Mouse (Mus musculus): Measurements from ENCODE around the gene Fgf11.
A peak's percentile ranks its signal among the peaks of the same experiment; 100 is the strongest.

Gene Fgf11

GRCm38 (mm10) chr11:69784793-69785272 lies 16.8 kb downstream of the Fgf11 start:
- DNase-seq (ENCODE audit: low read depth, low spot score): no peak

GRCm38 (mm10) chr11:69781828-69782227 lies 19.8 kb downstream of the Fgf11 start:
- no peak for DNase-seq (ENCODE audit: low read depth, low spot score)

DNA sequence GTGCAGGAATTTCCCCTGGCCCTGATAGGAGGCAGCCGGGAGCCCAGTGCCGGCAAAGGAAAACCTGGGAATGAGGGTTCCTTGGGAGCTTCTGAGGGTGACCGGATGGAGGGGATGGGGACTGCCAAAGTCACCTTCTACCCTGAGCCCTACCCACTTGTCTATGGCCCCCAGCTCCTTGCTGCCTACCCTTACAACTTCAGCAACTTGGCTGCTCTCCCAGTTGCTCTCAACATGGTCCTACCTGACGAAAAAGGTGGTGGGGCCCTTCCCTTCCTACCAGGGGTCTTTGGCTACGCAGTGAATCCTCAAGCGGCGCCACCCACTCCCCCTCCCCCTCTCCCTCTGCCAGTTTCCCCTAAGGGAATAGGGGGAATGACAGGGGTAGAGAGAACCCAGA lies 22.7 kb downstream of the Fgf11 start:
- DNase-seq (ENCODE audit: low read depth, low spot score): no peak

- DNase-seq (ENCODE audit: low read depth, low spot score): no peak
Measured at GRCm38 (mm10) chr11:69778258-69778982, 23.2 kb downstream of the Fgf11 start.

DNA sequence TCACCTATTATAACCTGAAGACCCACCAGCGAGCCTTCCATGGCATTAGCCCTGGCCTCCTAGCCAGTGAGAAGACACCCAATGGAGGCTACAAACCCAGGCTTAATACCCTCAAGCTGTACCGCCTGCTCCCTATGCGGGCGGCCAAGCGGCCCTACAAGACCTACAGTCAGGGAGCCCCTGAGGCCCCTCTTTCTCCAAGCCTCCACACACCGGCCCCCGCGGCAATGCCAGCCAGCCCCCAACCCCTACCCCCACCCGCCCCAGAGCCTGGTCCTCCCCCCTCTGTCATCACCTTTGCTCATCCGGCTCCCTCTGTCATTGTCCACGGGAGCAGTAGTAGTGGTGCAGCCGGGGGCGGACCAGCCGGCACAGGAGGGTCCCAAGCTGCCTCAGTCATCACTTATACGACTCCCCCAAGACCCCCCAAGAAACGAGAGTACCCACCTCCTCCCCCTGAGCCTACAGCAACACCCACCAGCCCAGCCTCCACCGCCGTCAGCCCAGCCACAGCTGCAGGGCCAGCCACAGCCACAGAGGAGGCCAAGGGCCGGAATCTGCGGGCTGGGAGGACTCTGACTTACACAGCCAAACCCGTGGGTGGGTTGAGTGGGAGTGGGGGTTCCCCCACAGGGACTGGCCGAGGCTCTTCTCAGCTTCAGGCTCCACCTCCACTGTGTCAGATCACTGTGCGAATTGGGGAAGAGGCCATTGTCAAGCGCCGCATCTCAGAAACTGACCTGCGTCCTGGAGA lies 24.0 kb downstream of the Fgf11 start:
- DNase-seq (ENCODE audit: low read depth, low spot score): no peak

- no peak for DNase-seq (ENCODE audit: low read depth, low spot score)
Measured at GRCm38 (mm10) chr11:69776488-69776887, 25.2 kb downstream of the Fgf11 start.

DNA sequence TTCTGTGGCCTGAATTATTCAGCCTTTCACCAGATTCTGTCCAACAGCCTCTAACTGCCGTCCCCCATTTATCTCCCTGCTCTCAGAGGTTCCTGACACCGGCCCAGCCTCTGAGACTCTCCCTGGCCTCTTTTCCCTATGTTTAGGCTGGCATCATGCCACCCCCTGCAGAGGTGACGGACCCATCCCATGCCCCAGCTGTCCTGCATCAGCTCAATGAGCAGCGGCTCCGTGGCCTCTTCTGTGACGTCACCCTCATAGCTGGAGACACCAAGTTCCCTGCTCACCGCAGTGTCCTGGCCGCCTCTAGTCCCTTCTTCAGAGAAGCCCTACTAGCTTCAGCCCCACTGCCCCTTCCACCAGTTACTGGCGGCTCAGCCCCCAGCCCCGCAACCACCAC lies 25.9 kb downstream of the Fgf11 start:
- DNase-seq (ENCODE audit: low read depth, low spot score): no peak

- DNase-seq (ENCODE audit: low read depth, low spot score): no peak
Measured at GRCm38 (mm10) chr11:69774961-69775360, 26.7 kb downstream of the Fgf11 start.

DNA sequence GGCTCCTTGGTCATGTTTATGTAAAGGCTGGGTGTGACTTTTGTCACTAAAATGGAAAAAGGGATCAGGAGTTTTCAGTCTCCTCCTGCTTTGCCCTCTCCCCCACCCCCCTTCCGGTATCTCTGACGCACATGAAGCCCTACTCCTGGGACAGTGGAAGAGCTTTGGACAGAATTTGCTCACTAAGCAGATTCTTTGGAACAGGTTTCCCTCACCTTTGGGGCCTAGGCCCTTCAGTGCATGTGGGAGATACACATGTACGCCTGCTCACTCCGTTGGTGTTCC lies 34.1 kb downstream of the Fgf11 start:
- DNase-seq (ENCODE audit: low read depth, low spot score): no peak

- DNase-seq (ENCODE audit: low read depth, low spot score): no peak
Measured at GRCm38 (mm10) chr11:69766872-69767624, 34.6 kb downstream of the Fgf11 start.

DNA sequence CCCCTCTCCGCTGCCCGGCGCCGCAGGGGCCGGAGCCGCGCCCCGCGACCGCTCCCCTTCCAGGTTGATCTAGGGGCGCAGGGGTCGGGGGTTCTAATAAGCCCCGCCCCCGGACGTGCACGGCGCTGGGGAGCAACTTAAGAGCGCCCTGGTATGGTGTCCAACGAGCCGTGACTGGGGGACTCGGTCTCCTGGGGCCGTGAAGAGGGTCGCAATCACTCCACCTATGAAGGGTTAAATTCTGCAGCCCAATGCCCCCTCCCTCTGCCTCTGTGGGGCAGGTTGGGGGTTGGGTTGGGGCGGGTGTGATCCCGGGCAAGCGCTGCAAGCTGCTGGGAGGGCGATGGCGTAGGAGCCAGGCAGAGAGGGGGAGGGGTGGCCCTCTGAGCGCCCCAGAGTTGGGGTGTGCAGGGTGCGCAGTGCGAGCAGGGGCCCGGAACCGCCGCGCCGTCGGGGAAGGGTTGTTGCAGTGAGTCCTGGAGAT lies 35.5 kb downstream of the Fgf11 start:
- DNase-seq (ENCODE audit: low read depth, low spot score): peak; percentile 90

- peak; percentile 80 for DNase-seq (ENCODE audit: low read depth, low spot score)
Measured at GRCm38 (mm10) chr11:69765221-69766125, 36.2 kb downstream of the Fgf11 start, which contains the start of gene Zbtb4. Zbtb4 (plus strand) TSS chr11:69765912.

- DNase-seq (ENCODE audit: low read depth, low spot score): peak; percentile 50
Measured at GRCm38 (mm10) chr11:69763551-69763950, 38.1 kb downstream of the Fgf11 start.

GRCm38 (mm10) chr11:69761868-69762267 lies 39.8 kb downstream of the Fgf11 start, which contains the start of gene Slc35g3:
Slc35g3 (minus strand) TSS chr11:69761968.
- peak; percentile 26 for DNase-seq (ENCODE audit: low read depth, low spot score)

GRCm38 (mm10) chr11:69760901-69761200 lies 40.8 kb downstream of the Fgf11 start:
- no peak for DNase-seq (ENCODE audit: low read depth, low spot score)

GRCm38 (mm10) chr11:69760160-69760900 lies 41.3 kb downstream of the Fgf11 start:
- no peak for DNase-seq (ENCODE audit: low read depth, low spot score)

GRCm38 (mm10) chr11:69758971-69759721 lies 42.5 kb downstream of the Fgf11 start:
- peak; percentile 93 for DNase-seq (ENCODE audit: low read depth, low spot score)

- DNase-seq (ENCODE audit: low read depth, low spot score): peak; percentile 99
Measured at GRCm38 (mm10) chr11:69758478-69758970, 43.1 kb downstream of the Fgf11 start, which contains the start of gene Polr2a. Polr2a (minus strand) TSS chr11:69758637.

GRCm38 (mm10) chr11:69758090-69758456 lies 43.6 kb downstream of the Fgf11 start:
- peak; percentile 98 for DNase-seq (ENCODE audit: low read depth, low spot score)

Data from CD4-positive, CD25-positive, alpha-beta regulatory T cell, adult 2 months (primary cell).